Mouse (Mus musculus) T-helper 1 cell (primary cell): Measurements from ENCODE around the gene Ubxn7.
"Not testable (repeated sequence)": the region's sequence is repeated elsewhere in the genome, so short reads cannot be mapped to it uniquely, and the experiment has no call there.

Experiments
- in situ Hi-C: fragments of 300-600 bp; cut with MboI, MseI; formaldehyde crosslinking; loops from one replicate; pipeline ENCODE4 v1.15.1; 2025; ENCODE audit warnings: high pct_unique_total_duplicates

Gene Ubxn7

GRCm38 (mm10) chr16:32332040-32332555 is at the start of gene Ubxn7:
Gene Ubxn7, plus strand, starts transcription at chr16:32332257.
- in situ Hi-C loops: loop anchor here (10.0 kb wide), 1 partner anchor 1647 kb away; no protein-coding TSS in a partner anchor

DNA sequence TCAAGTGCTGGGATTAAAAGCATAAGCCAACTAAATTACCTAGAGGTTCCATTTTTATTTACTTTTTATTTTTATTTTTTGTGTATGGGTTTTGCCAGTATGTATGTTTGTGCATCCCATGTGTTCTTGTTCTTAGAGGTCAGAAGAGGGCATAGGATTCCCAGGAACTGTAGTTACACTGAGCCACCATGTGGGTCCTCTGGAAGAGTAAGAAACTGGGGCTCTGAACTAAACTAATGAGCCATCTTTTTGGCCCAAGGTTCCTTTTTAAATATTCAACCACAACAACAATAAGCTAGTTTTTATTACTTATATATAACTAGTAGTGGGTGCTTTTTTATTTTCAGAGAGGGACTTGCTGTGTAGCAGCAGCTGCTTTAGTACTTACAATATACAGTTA is 49.4 kb upstream of the Ubxn7 start:
- in situ Hi-C loops: loop anchor here (10.0 kb wide), 1 partner anchor 332 kb away; no protein-coding TSS in a partner anchor

DNA sequence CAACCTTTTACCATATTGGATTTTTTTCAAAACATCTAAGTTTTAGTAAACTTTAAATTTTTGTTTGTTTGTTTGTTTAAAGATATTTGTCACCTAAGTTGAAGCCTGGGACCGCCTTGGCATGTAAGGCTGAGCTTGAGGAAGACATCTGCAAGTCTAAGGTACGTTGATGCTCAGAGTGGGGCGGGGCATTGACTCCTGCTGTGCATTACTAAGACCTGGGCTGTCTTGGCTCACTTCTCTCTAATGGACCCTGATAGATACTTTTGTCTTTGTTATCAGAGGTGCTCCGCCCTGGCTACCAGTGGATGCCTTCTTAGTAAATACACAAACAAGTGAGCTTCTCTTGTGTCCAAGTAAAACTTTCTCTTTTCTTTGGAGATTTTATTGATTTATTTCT is 40.2 kb upstream of the Ubxn7 start:
- in situ Hi-C loops: no loop called here

- in situ Hi-C loops: not testable (repeated sequence)
Measured at GRCm38 (mm10) chr16:32299617-32300016, 32.4 kb upstream of the Ubxn7 start.

DNA sequence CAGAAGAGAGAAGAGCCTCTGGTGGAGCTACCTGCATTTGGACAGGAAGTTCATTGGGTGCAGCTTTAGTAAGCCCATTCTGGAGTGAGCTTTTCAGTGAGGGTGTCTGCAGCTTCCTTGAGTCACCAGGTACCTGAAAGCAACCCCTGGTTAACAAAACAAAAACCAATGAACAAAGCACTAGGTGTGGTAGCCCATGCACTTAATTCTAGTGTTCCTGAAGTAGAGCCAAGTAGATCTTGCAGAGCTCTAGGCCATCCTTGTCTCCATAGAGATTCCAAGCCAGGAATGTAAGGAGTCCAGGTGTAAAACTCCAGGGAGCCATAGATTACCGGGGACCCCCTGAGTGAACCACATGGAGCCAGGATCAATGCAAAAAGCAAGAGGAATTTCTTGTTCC is 29.0 kb upstream of the Ubxn7 start:
- in situ Hi-C loops: no loop called here

GRCm38 (mm10) chr16:32303886-32304285 is 28.2 kb upstream of the Ubxn7 start:
- in situ Hi-C loops: no loop called here

DNA sequence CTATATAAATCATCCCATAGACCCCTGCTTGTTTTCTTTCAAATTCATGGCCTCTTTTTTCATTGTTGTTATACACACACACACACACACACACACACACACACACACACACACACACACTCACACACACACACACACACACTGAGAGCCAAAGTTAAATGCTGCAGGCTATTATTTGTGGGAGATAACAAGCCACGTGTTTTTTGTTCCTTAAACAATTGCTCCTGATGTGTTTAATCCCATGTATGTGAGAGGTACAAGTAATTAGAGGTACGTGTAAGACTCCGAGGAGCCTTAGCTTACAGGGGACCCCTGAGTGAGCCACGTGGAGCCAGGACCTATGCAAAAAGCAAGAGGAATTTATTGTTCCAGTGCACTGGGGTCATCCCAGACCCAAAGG is 20.1 kb upstream of the Ubxn7 start:
- in situ Hi-C loops: no loop called here

DNA sequence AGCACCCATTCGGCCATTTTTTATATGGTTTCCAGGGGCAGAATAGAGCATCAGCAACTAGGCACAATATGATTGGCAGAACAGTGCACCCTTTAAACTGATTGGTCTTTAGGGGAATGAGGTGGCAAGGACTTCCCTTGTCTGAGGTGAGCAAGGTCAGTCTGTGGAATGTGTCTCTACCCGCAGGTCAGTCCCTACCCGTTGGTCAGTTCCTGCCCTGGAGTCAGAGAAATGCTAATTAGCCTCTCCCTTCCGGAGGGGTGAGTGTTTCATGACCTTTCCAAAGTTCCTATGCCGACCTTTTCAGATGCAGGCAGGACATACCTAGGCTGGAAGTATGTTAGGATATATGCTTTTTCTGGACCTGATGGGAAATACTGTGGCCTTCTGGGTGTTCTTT is 19.7 kb upstream of the Ubxn7 start:
- in situ Hi-C loops: no loop called here

- in situ Hi-C loops: no loop called here
Measured at GRCm38 (mm10) chr16:32312859-32313258, 19.2 kb upstream of the Ubxn7 start.

- in situ Hi-C loops: no loop called here
Measured at GRCm38 (mm10) chr16:32316601-32317000, 15.5 kb upstream of the Ubxn7 start.

GRCm38 (mm10) chr16:32323953-32324352 is 8.1 kb upstream of the Ubxn7 start:
- in situ Hi-C loops: no loop called here

DNA sequence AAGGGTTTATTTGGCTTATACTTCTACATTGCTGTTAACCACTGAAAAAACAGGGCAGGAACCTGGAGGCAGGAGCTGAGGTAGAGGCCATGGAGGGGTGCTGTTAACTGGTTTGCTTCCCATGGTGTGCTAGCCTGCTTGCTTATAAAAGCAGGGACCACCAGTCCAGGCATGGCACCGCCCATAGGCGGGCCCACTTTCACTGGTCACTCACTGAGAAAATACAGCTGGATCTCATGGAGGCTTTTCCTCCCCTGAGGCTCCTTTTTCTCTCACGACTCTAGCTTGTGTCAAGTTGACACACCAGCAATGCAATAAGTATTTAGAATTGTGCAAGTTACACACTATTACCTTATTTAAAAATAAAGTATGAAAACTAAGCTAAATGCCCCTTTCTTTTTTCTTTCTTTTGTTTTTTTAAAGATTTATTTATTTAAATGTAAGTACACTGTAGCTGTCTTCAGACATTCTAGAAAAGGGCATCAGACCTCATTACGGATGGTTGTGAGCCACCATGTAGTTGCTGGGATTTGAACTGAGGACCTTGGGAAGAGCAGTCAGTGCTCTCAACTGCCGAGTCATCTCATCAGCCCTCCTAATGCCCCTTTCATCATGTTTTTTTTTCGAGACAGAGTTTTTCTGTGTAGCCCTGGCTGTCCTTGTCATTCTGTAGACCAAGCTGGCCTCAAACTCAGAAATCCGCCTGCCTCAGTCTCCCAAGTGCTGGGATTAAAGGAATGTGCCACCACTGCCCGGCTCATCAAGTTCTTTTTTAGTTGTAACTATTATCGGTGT is 984 bp upstream of the Ubxn7 start:
- in situ Hi-C loops: loop anchor here (10.0 kb wide), 1 partner anchor 1646 kb away; no protein-coding TSS in a partner anchor

GRCm38 (mm10) chr16:32332556-32333511 is 777 bp downstream of the Ubxn7 start:
- in situ Hi-C loops: loop anchor here (10.0 kb wide), 1 partner anchor 1648 kb away; no protein-coding TSS in a partner anchor

GRCm38 (mm10) chr16:32335146-32335545 is 3.1 kb downstream of the Ubxn7 start:
- in situ Hi-C loops: loop anchor here (10.0 kb wide), 1 partner anchor 1650 kb away; no protein-coding TSS in a partner anchor

GRCm38 (mm10) chr16:32336026-32336780 is 4.1 kb downstream of the Ubxn7 start:
- in situ Hi-C loops: loop anchor here (10.0 kb wide), 1 partner anchor 1651 kb away; no protein-coding TSS in a partner anchor

- in situ Hi-C loops: loop anchor here (10.0 kb wide), 1 partner anchor 1652 kb away; no protein-coding TSS in a partner anchor
Measured at GRCm38 (mm10) chr16:32337001-32337400, 4.9 kb downstream of the Ubxn7 start.

- in situ Hi-C loops: no loop called here
Measured at GRCm38 (mm10) chr16:32340451-32340850, 8.4 kb downstream of the Ubxn7 start.

GRCm38 (mm10) chr16:32345521-32345920 is 13.5 kb downstream of the Ubxn7 start:
- in situ Hi-C loops: no loop called here

DNA sequence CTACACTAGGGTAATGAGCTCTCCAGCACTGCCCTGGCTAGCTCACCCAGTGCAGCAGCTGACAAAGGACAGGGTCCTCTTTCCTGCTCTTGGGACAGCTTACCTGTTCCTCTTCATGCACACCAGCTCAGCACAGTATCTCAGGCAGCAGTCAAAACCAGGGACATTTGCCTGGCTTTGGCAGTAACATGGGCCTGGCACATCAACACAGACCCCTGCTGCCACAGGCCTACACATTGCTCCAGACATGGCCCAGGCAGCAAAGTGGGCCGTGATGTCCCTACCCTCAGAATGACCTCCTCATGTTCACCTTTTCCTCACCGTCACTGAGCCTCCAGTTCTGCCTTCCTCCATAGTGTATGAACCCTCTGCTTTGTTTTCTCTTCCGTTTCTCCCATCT is 18.7 kb downstream of the Ubxn7 start:
- in situ Hi-C loops: no loop called here

DNA sequence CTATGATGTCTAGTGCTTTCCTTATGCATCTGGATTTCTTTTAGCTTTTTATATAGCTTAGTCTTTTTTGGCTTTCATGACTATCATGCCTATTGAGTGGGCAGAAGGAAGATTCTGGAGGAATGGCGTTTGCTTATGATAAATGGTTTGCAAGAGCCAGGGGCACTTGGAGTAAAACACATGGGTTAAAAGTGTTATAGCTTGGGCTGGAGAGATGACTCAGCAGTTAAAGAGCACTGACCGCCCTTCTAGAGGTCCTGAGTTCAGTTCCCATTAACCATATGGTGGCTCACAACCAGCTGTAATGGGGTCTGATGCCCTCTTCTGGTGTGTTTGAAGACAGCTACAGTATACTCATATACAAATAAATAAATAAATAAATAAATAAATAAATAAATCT is 31.5 kb downstream of the Ubxn7 start:
- in situ Hi-C loops: no loop called here

DNA sequence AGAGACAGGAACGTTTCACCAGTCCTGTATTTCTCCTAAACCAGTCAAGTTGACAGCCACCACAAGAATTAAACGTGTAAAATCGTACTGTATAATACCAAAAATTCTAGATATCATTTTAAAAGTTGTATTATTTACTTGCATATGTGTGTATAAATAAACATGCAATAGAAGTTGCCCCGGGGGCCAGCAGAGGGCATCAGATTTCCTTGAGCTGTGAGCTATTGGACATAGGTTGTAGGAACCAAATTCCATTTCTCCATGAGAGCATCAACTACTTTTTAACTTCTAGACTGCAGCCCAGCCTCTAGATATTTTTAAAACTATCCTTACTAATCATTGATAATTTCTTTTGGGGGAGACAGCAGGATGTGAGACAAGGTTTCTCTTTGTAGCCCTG is 39.3 kb downstream of the Ubxn7 start:
- in situ Hi-C loops: loop anchor here (5.0 kb wide), 1 partner anchor 334 kb away; no protein-coding TSS in a partner anchor
